Mouse (Mus musculus) R1 (cell line): ENCODE measurements around the gene Ak9.

Source experiments
- DNase-seq: peaks from one replicate; pipeline ENCODE4 v3.0.0-alpha.2; 2018; ENCODE audit warnings: low read depth, low spot score

Ak9 gene

GRCm38 (mm10) chr10:41315866-41316265 is 12.1 kb downstream of the Ak9 start:
- no peak for DNase-seq

- DNase-seq = peak; percentile 47
Measured at GRCm38 (mm10) chr10:41332533-41333043, 28.8 kb downstream of the Ak9 start.

GRCm38 (mm10) chr10:41341346-41341745 is 37.6 kb downstream of the Ak9 start:
- no peak for DNase-seq

- DNase-seq = no peak
Measured at GRCm38 (mm10) chr10:41365086-41365485, 61.3 kb downstream of the Ak9 start.

- DNase-seq = peak; percentile 74
Measured at GRCm38 (mm10) chr10:41380466-41380865, 76.7 kb downstream of the Ak9 start.

- DNase-seq = peak; percentile 31
Measured at GRCm38 (mm10) chr10:41385506-41386221, 81.9 kb downstream of the Ak9 start.

GRCm38 (mm10) chr10:41393555-41393954 is 89.8 kb downstream of the Ak9 start:
- peak; percentile 34 for DNase-seq

- peak; percentile 95 for DNase-seq
Measured at GRCm38 (mm10) chr10:41401097-41401496, 97.3 kb downstream of the Ak9 start.

- peak; percentile 42 for DNase-seq
Measured at GRCm38 (mm10) chr10:41403364-41403763, 99.6 kb downstream of the Ak9 start.

GRCm38 (mm10) chr10:41403893-41404612 is 100.3 kb downstream of the Ak9 start:
- DNase-seq = peak; percentile 61

GRCm38 (mm10) chr10:41410176-41410575 is 106.4 kb downstream of the Ak9 start:
- DNase-seq = peak; percentile 60

GRCm38 (mm10) chr10:41410821-41411220 is 107.0 kb downstream of the Ak9 start:
- peak; percentile 83 for DNase-seq

GRCm38 (mm10) chr10:41413471-41413870 is 109.7 kb downstream of the Ak9 start:
- DNase-seq = peak; percentile 81

- DNase-seq = peak; percentile 96
Measured at GRCm38 (mm10) chr10:41415368-41415767, 111.6 kb downstream of the Ak9 start.

GRCm38 (mm10) chr10:41420496-41421200 is 116.9 kb downstream of the Ak9 start:
- DNase-seq = peak; percentile 77

- no peak for DNase-seq
Measured at GRCm38 (mm10) chr10:41423681-41424080, 119.9 kb downstream of the Ak9 start.

GRCm38 (mm10) chr10:41426368-41426767 is 122.6 kb downstream of the Ak9 start:
- DNase-seq = peak; percentile 79

GRCm38 (mm10) chr10:41434624-41435023 is 130.8 kb downstream of the Ak9 start:
- DNase-seq = peak; percentile 88

GRCm38 (mm10) chr10:41435141-41435540 is 131.4 kb downstream of the Ak9 start:
- peak; percentile 99 for DNase-seq

- no peak for DNase-seq
Measured at GRCm38 (mm10) chr10:41448216-41448615, 144.4 kb downstream of the Ak9 start.

GRCm38 (mm10) chr10:41449684-41450083 is 145.9 kb downstream of the Ak9 start:
- DNase-seq = peak; percentile 66

GRCm38 (mm10) chr10:41450137-41450670 is 146.4 kb downstream of the Ak9 start, which contains the start of gene Zbtb24:
Gene Zbtb24 (plus strand): TSS chr10:41450383.
- DNase-seq = peak; percentile 98
